ENCODE assay signal across 11 mouse cellular contexts in the genomic region with DNA sequence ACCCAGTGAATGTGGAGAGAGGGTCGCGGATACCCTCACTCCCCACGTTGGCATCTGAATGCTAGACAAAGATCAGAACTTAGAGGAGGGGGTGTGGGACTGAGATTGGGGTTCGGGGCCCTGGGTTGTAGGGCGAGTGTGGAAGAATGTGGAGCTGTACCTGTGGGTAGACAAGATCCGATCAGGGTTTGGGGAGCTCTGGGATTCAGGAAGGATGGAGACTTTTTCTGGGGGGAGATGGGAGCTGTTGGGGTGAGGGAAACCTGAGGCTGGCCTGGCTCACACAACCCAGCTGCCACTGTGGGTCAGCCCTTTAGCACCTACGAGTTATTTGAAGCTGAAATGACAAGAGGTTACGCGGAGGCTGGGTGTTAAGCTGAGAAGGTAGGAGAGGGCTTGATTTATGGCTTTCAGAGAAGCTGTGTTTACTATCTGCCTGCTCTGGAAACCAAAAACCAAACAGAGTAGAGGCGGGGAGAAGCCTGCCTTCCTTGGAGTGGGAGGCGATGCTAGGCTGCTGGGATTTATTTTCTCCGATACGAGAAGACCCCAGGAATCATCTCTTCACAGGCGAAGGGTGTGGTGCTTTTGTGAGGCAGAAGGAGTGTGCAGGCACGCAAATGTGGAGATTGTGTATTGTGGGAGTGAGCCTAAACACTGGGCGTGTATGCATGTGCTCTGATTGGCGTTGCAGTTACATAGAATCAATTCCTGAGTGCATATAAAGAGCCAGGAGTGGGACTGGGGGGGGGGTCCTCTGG. TPM values are rescaled to one million over a fixed set of nuclear protein-coding genes. Genes with fewer than 3 reads are reported as not detected.
DNase-seq lines count a peak whose midpoint lies in the region; ATAC-seq lines count a peak whose summit lies in the region.
"Had no signal": no experiment of that assay in that cellular context is flagged by ENCODE, and none has a peak within 500 bp of the region (broad histone marks: within the 10 kb centered on the region; RNA-seq: fewer than 3 reads in every experiment).

No protein-coding gene starts in this region.

- no peaks in the 10 kb centered on the region for H3K4me1 ChIP-seq in forebrain, embryonic 11.5 days (replicated peaks; ENCODE audit: control insufficient read depth, insufficient read depth, low read length)
- H3K4me1 ChIP-seq in forebrain, embryonic 10.5 days, result peaks cover 6% of the 10 kb centered on the region; the same call in 1 of the 2 replicates
- peaks cover 56% of the 10 kb centered on the region for H3K4me1 ChIP-seq in lung, embryonic 15.5 days
- peaks cover 15% of the 10 kb centered on the region for H3K4me1 ChIP-seq in limb, embryonic 11.5 days (ENCODE audit: control insufficient read depth, insufficient read depth, low read length)
- H3K4me1 ChIP-seq in stomach, embryonic 16.5 days (ENCODE audit: control insufficient read depth, insufficient read depth, low read length), result peaks cover 41% of the 10 kb centered on the region
- H3K4me1 ChIP-seq in midbrain, embryonic 16.5 days (ENCODE audit: control insufficient read depth, insufficient read depth, low read length), result no peaks in the 10 kb centered on the region

- H3K9me3 ChIP-seq in forebrain, embryonic 11.5 days (ENCODE audit: control insufficient read depth, low read length), result no peaks in the 10 kb centered on the region
- no peaks in the 10 kb centered on the region for H3K9me3 ChIP-seq in forebrain, embryonic 10.5 days
- H3K9me3 ChIP-seq in lung, embryonic 15.5 days, result no peaks in the 10 kb centered on the region
- no peaks in the 10 kb centered on the region for H3K9me3 ChIP-seq in limb, embryonic 11.5 days (ENCODE audit: control insufficient read depth, low read length)
- no peaks in the 10 kb centered on the region for H3K9me3 ChIP-seq in stomach, embryonic 16.5 days (replicated peaks; ENCODE audit: control insufficient read depth, low read length)
- no peaks in the 10 kb centered on the region for H3K9me3 ChIP-seq in midbrain, embryonic 16.5 days (replicated peaks; ENCODE audit: control insufficient read depth, low read length, poor library complexity, severe bottlenecking)

- H3K27ac ChIP-seq in forebrain, embryonic 11.5 days (ENCODE audit: low read depth, low read length), result no peak overlapping the region
- no peak overlapping the region for H3K27ac ChIP-seq in forebrain, embryonic 10.5 days
- H3K27ac ChIP-seq in lung, embryonic 15.5 days, result peak overlapping the region; percentile 99
- peak overlapping the region; percentile 65 for H3K27ac ChIP-seq in limb, embryonic 11.5 days (replicated peaks; ENCODE audit: low read depth, low read length)
- H3K27ac ChIP-seq in stomach, embryonic 16.5 days (ENCODE audit: low read length), result peak overlapping the region; percentile 94
- H3K27ac ChIP-seq in midbrain, embryonic 16.5 days (ENCODE audit: low read length), result no peak overlapping the region
- H3K27ac ChIP-seq: liver, embryonic 14.5 days had no signal

- H3K4me3 ChIP-seq in forebrain, embryonic 11.5 days (ENCODE audit: low read depth, low read length), result peak overlapping the region; percentile 1; the same call in 1 of the 2 replicates
- no peak overlapping the region for H3K4me3 ChIP-seq in forebrain, embryonic 10.5 days
- peak overlapping the region; percentile 48 for H3K4me3 ChIP-seq in lung, embryonic 15.5 days
- H3K4me3 ChIP-seq in limb, embryonic 11.5 days (ENCODE audit: low read depth, low read length), result peak overlapping the region; percentile 37
- peak overlapping the region; percentile 52 for H3K4me3 ChIP-seq in stomach, embryonic 16.5 days (replicated peaks; ENCODE audit: low read length)
- H3K4me3 ChIP-seq in midbrain, embryonic 16.5 days (ENCODE audit: low read depth, low read length), result no peak overlapping the region

- H3K27me3 ChIP-seq in forebrain, embryonic 11.5 days (ENCODE audit: control insufficient read depth, insufficient read depth, low read length), result peaks cover 100% of the 10 kb centered on the region
- peaks cover 100% of the 10 kb centered on the region for H3K27me3 ChIP-seq in forebrain, embryonic 10.5 days (ENCODE audit: poor library complexity, severe bottlenecking)
- H3K27me3 ChIP-seq in lung, embryonic 15.5 days, result peaks cover 87% of the 10 kb centered on the region
- H3K27me3 ChIP-seq in limb, embryonic 11.5 days (ENCODE audit: control insufficient read depth, insufficient read depth, low read length), result peaks cover 97% of the 10 kb centered on the region
- H3K27me3 ChIP-seq in stomach, embryonic 16.5 days (ENCODE audit: control insufficient read depth, insufficient read depth, low read length), result no peaks in the 10 kb centered on the region
- H3K27me3 ChIP-seq in midbrain, embryonic 16.5 days (ENCODE audit: control insufficient read depth, insufficient read depth, low read depth, low read length), result peaks cover 96% of the 10 kb centered on the region

- DNase-seq in forebrain, embryonic 11.5 days (ENCODE audit: low spot score), result no peak
- no peak for DNase-seq in forebrain, embryonic 10.5 days (ENCODE audit: extremely low spot score, low spot score)
- no peak for DNase-seq in lung, postnatal 14 days
- DNase-seq in limb, embryonic 11.5 days (ENCODE audit: low spot score), result no peak
- no peak for DNase-seq in frontal cortex, adult 2 months (ENCODE audit: extremely low spot score in 1 of 2, low spot score in 1 of 2)

- 1% methylated on average over 17 of the region's 17 CpGs for WGBS in forebrain, embryonic 11.5 days
- 3% methylated on average over 17 of the region's 17 CpGs for WGBS in forebrain, embryonic 10.5 days
- WGBS in lung, embryonic 15.5 days, result 9% methylated on average over 17 of the region's 17 CpGs
- 4% methylated on average over 17 of the region's 17 CpGs for WGBS in limb, embryonic 11.5 days
- 11% methylated on average over 17 of the region's 17 CpGs for WGBS in stomach, embryonic 16.5 days
- 2% methylated on average over 17 of the region's 17 CpGs for WGBS in midbrain, embryonic 16.5 days

- H3K4me2 ChIP-seq in forebrain, embryonic 11.5 days (ENCODE audit: low read depth, low read length, severe bottlenecking), result no peak overlapping the region
- peak overlapping the region; percentile 80 for H3K4me2 ChIP-seq in lung, embryonic 15.5 days
- peak overlapping the region; percentile 57 for H3K4me2 ChIP-seq in limb, embryonic 11.5 days (ENCODE audit: low read depth, severe bottlenecking)
- H3K4me2 ChIP-seq in stomach, embryonic 16.5 days (ENCODE audit: low read depth, low read length), result peak overlapping the region; percentile 54
- H3K4me2 ChIP-seq in midbrain, embryonic 16.5 days (ENCODE audit: low read length), result no peak overlapping the region

- no peaks in the 10 kb centered on the region for H3K36me3 ChIP-seq in forebrain, embryonic 11.5 days (ENCODE audit: control insufficient read depth, insufficient read depth, low read length)
- H3K36me3 ChIP-seq in forebrain, embryonic 10.5 days (replicated peaks), result no peaks in the 10 kb centered on the region
- no peaks in the 10 kb centered on the region for H3K36me3 ChIP-seq in lung, embryonic 15.5 days
- no peaks in the 10 kb centered on the region for H3K36me3 ChIP-seq in limb, embryonic 11.5 days (ENCODE audit: control insufficient read depth, insufficient read depth, low read length)
- H3K36me3 ChIP-seq in stomach, embryonic 16.5 days (ENCODE audit: control insufficient read depth, insufficient read depth, low read length), result no peaks in the 10 kb centered on the region
- H3K36me3 ChIP-seq in midbrain, embryonic 16.5 days (ENCODE audit: control insufficient read depth, insufficient read depth, low read length), result no peaks in the 10 kb centered on the region

- H3K9ac ChIP-seq in forebrain, embryonic 11.5 days (ENCODE audit: low read length), result no peak overlapping the region
- peak overlapping the region; percentile 54 for H3K9ac ChIP-seq in lung, embryonic 15.5 days
- H3K9ac ChIP-seq in limb, embryonic 11.5 days (ENCODE audit: low read length), result peak overlapping the region; percentile 71
- peak overlapping the region; percentile 82 for H3K9ac ChIP-seq in stomach, embryonic 16.5 days (ENCODE audit: low read length)
- H3K9ac ChIP-seq in midbrain, embryonic 16.5 days (ENCODE audit: low read depth, low read length), result no peak overlapping the region
- H3K9ac ChIP-seq: liver, embryonic 14.5 days had no signal

- no peak for ATAC-seq in forebrain, embryonic 11.5 days (replicated peaks; ENCODE audit: low FRiP score)
- no peak for ATAC-seq in lung, embryonic 15.5 days (ENCODE audit: borderline replicate concordance, extremely low read depth, low FRiP score, low TSS enrichment)
- ATAC-seq in limb, embryonic 11.5 days (ENCODE audit: insufficient number of reproducible peaks, low FRiP score, low TSS enrichment, low read depth), result no peak
- peak; percentile 22; the same call in 1 of the 2 replicates for ATAC-seq in stomach, embryonic 16.5 days (ENCODE audit: insufficient read depth, low FRiP score)
- no peak for ATAC-seq in midbrain, embryonic 16.5 days

RNA-seq across cellular contexts. Expression of a gene that starts 10.3 kb away (rescaled TPM):
- not detected in 2 replicates for polyA plus RNA-seq in forebrain, embryonic 11.5 days (2014; fragmentation: Nextera tagmentation; extraction: Ambion mirVana)
- not detected in 2 replicates for polyA plus RNA-seq in forebrain, embryonic 10.5 days (2016; fragmentation: Nextera tagmentation; extraction: Ambion mirVana)
- 3.0 and 3.8 TPM in 2 replicates for polyA plus RNA-seq in lung, embryonic 15.5 days (2015; fragmentation: Nextera tagmentation; extraction: Ambion mirVana)
- 0.68 and 0.78 TPM in 2 replicates for polyA plus RNA-seq in limb, embryonic 11.5 days (2014; fragmentation: Nextera tagmentation; extraction: Ambion mirVana)
- 0.99 and 1.5 TPM in 2 replicates for polyA plus RNA-seq in stomach, embryonic 16.5 days (2015; fragmentation: Nextera tagmentation; extraction: Ambion mirVana)
- polyA plus RNA-seq in frontal cortex, adult 2 months (2012; rRNA removed), result not detected in 2 replicates
- not detected in 2 replicates for polyA plus RNA-seq in midbrain, embryonic 16.5 days (2015; fragmentation: Nextera tagmentation; extraction: Ambion mirVana)

RNA-seq across cellular contexts. Expression of a gene that starts 15.4 kb away (rescaled TPM):
- polyA plus RNA-seq in forebrain, embryonic 11.5 days (2014; fragmentation: Nextera tagmentation; extraction: Ambion mirVana), result not detected in 2 replicates
- not detected in 2 replicates for polyA plus RNA-seq in forebrain, embryonic 10.5 days (2016; fragmentation: Nextera tagmentation; extraction: Ambion mirVana)
- polyA plus RNA-seq in lung, embryonic 15.5 days (2015; fragmentation: Nextera tagmentation; extraction: Ambion mirVana), result 4.3 and 4.4 TPM in 2 replicates
- 0.33 and 0.45 TPM in 2 replicates for polyA plus RNA-seq in limb, embryonic 11.5 days (2014; fragmentation: Nextera tagmentation; extraction: Ambion mirVana)
- polyA plus RNA-seq in stomach, embryonic 16.5 days (2015; fragmentation: Nextera tagmentation; extraction: Ambion mirVana), result 2.2 and 2.7 TPM in 2 replicates
- polyA plus RNA-seq in frontal cortex, adult 2 months (2012; rRNA removed), result 0.04 TPM in 1 of 2 replicates, not detected in the other
- not detected in 2 replicates for polyA plus RNA-seq in midbrain, embryonic 16.5 days (2015; fragmentation: Nextera tagmentation; extraction: Ambion mirVana)

RNA-seq across cellular contexts. Expression of a gene that starts 16.9 kb away (rescaled TPM):
- polyA plus RNA-seq in forebrain, embryonic 11.5 days (2014; fragmentation: Nextera tagmentation; extraction: Ambion mirVana), result 0.12 TPM in 1 of 2 replicates, not detected in the other
- not detected in 2 replicates for polyA plus RNA-seq in forebrain, embryonic 10.5 days (2016; fragmentation: Nextera tagmentation; extraction: Ambion mirVana)
- polyA plus RNA-seq in lung, embryonic 15.5 days (2015; fragmentation: Nextera tagmentation; extraction: Ambion mirVana), result 36.9 and 39.2 TPM in 2 replicates
- polyA plus RNA-seq in limb, embryonic 11.5 days (2014; fragmentation: Nextera tagmentation; extraction: Ambion mirVana), result 7.5 and 10.7 TPM in 2 replicates
- 9.1 and 11.5 TPM in 2 replicates for polyA plus RNA-seq in stomach, embryonic 16.5 days (2015; fragmentation: Nextera tagmentation; extraction: Ambion mirVana)
- polyA plus RNA-seq in frontal cortex, adult 2 months (2012; rRNA removed), result 0.06 TPM in 1 of 2 replicates, not detected in the other
- polyA plus RNA-seq in midbrain, embryonic 16.5 days (2015; fragmentation: Nextera tagmentation; extraction: Ambion mirVana), result 0.11 and 0.21 TPM in 2 replicates

RNA-seq across cellular contexts. Expression of a gene that starts 30.3 kb away (rescaled TPM):
- 0.21 TPM in 1 of 2 replicates, not detected in the other for polyA plus RNA-seq in forebrain, embryonic 11.5 days (2014; fragmentation: Nextera tagmentation; extraction: Ambion mirVana)
- not detected in 2 replicates for polyA plus RNA-seq in forebrain, embryonic 10.5 days (2016; fragmentation: Nextera tagmentation; extraction: Ambion mirVana)
- 46.1 and 54.1 TPM in 2 replicates for polyA plus RNA-seq in lung, embryonic 15.5 days (2015; fragmentation: Nextera tagmentation; extraction: Ambion mirVana)
- 2.1 and 2.6 TPM in 2 replicates for polyA plus RNA-seq in limb, embryonic 11.5 days (2014; fragmentation: Nextera tagmentation; extraction: Ambion mirVana)
- polyA plus RNA-seq in stomach, embryonic 16.5 days (2015; fragmentation: Nextera tagmentation; extraction: Ambion mirVana), result 13.8 TPM in 2 replicates
- 0.11 TPM in 1 of 2 replicates, not detected in the other for polyA plus RNA-seq in frontal cortex, adult 2 months (2012; rRNA removed)
- 0.14 TPM in 1 of 2 replicates, not detected in the other for polyA plus RNA-seq in midbrain, embryonic 16.5 days (2015; fragmentation: Nextera tagmentation; extraction: Ambion mirVana)

RNA-seq across cellular contexts. Expression of a gene that starts 32.1 kb away (rescaled TPM):
- polyA plus RNA-seq in forebrain, embryonic 11.5 days (2014; fragmentation: Nextera tagmentation; extraction: Ambion mirVana), result not detected in 2 replicates
- polyA plus RNA-seq in forebrain, embryonic 10.5 days (2016; fragmentation: Nextera tagmentation; extraction: Ambion mirVana), result 0.07 TPM in 1 of 2 replicates, not detected in the other
- polyA plus RNA-seq in lung, embryonic 15.5 days (2015; fragmentation: Nextera tagmentation; extraction: Ambion mirVana), result 0.14 TPM in 1 of 2 replicates, not detected in the other
- polyA plus RNA-seq in limb, embryonic 11.5 days (2014; fragmentation: Nextera tagmentation; extraction: Ambion mirVana), result 0.58 TPM in 1 of 2 replicates, not detected in the other
- 0.24 TPM in 1 of 2 replicates, not detected in the other for polyA plus RNA-seq in stomach, embryonic 16.5 days (2015; fragmentation: Nextera tagmentation; extraction: Ambion mirVana)
- not detected in 2 replicates for polyA plus RNA-seq in frontal cortex, adult 2 months (2012; rRNA removed)
- not detected in 2 replicates for polyA plus RNA-seq in midbrain, embryonic 16.5 days (2015; fragmentation: Nextera tagmentation; extraction: Ambion mirVana)
- polyA plus RNA-seq: large intestine, adult 2 months; spleen, adult 2 months had no signal

Comparison
In these comparisons a context has a peak if more than half of its experiments do, and no peak if none do; other contexts are left out.
1. H3K4me3 ChIP-seq: peak in forebrain, embryonic 11.5 days (single experiment), lung, embryonic 15.5 days (single experiment), limb, embryonic 11.5 days (single experiment) and stomach, embryonic 16.5 days (single experiment); none in forebrain, embryonic 10.5 days (single experiment) and midbrain, embryonic 16.5 days (single experiment).
2. H3K27ac ChIP-seq: peak in lung, embryonic 15.5 days (single experiment), limb, embryonic 11.5 days (single experiment) and stomach, embryonic 16.5 days (single experiment); none in forebrain, embryonic 11.5 days (single experiment), forebrain, embryonic 10.5 days (single experiment) and midbrain, embryonic 16.5 days (single experiment).
3. H3K4me2 ChIP-seq: peak in lung, embryonic 15.5 days (single experiment), limb, embryonic 11.5 days (single experiment) and stomach, embryonic 16.5 days (single experiment); none in forebrain, embryonic 11.5 days (single experiment) and midbrain, embryonic 16.5 days (single experiment).
4. H3K9ac ChIP-seq: peak in lung, embryonic 15.5 days (single experiment), limb, embryonic 11.5 days (single experiment) and stomach, embryonic 16.5 days (single experiment); none in forebrain, embryonic 11.5 days (single experiment) and midbrain, embryonic 16.5 days (single experiment).